Mouse (Mus musculus): ENCODE results near the gene Omp.
A peak's percentile ranks its signal among the peaks of the same experiment; 100 is the strongest.

The Omp gene

DNA sequence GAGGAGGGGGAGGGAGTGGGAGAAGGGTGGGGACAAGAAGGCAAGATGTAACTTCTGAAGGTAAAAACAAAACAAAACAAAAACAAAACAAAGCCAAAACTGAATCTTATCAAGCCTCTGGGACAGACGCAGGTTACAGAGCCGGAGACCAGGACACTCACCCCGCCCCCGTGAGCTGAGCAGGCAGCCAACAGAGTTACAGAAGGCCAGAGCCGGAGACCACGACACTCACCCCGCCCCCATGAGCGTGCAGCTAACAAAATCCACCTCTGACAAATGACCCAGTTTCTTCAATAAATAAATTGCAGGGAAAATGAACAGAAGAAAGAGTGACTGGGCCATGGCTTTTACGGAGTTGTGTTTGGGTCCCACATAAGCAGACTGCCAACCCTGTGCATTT is 6.1 kb downstream of the Omp start:
- DNase-seq: no peak

DNA sequence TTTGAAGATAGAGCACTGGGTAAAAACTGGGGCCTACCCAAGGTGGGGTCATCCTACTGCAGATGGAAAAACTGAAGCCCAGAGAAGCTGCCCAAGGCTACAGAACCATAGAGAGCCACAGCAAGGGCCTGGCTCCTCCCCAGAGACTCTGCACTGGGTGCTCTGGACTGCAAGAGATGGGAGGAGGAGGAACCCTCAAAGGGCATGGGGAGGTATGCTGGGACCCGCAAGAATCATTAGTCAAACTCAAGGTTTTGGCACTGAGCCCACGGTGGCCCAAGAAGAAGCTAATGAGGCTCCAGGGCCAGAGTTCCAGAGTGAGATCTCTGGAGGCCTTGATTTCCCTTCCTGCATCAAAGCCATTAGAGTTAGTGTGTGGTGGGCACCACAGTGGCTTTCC is 7.3 kb downstream of the Omp start:
- no peak for DNase-seq

DNA sequence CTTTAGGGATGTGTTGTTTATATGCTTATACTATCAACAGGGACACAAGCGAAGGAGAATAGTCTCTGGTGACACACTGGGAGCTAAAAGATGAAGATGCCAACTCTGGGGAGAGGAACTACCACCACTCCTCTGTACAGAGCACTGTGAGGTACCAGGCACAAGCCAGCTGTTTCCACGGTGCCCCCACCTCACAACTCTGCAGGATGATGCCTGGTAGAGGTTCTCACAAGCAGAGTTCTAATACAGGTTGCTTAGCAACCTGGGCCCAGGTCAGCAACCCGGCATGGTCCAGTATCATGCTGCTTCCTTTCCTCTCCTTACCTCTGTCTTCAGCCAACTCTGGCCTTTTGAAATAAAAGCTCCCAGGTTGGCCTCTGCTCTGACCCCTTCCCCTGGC is 7.7 kb downstream of the Omp start:
- DNase-seq: no peak

DNA sequence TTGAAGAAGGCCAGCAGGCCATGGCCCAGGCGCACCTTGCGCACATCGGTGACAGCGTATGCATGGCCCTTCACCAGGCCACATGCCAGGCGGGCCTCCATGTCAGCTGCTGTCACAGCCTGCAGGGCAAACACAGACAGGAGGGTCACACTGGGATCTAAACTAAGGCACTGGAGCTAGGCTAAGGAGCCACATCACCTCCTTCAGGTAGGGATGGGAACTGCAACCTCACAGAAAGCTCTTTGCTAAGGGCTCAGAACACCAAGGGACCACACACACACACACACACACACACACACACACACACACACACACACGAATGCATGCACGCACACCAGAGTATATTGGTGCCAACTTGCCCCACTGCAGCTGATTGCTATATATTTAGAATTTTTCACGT is 13.6 kb downstream of the Omp start:
- no peak for DNase-seq

DNA sequence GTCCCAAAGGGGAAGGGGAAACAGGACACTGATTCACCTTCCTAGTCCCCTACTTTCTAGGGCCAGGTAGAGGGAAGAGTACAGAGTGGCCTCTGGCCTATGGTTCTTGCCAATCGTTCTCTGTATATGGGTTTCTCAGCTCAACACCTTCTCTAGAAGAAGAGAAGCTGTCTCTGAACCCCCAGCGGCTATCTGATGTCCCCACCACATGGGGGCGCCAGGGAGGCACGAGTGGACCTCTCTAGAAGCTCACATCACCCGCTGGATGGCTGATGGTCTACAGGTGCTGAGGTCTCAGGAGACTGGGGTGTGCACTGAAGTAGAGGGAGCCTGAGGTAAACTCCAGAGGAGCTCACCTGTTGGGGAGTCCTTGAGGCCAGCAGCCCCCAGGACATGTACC is 19.8 kb downstream of the Omp start:
- peak; percentile 73 for DNase-seq

DNA sequence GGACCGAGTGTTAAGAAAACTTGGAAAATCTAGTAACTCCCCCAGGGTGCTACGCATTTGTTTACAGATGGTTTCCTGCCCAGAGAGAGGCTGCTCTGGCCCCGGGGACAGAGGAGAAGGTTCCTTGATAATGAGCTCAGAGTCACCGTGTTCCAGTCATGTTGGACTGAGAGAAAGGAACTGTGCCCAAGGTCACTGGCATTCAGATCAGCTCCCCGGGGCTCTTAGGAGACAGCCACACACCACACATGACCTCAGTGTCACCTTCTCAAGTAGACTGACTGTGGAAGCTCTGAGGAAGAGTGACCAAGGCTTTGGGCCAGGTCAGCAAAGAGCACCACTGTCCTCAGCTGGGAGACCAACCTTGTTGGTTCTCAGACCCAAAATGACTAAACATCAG is 20.6 kb downstream of the Omp start:
- no peak for DNase-seq

DNA sequence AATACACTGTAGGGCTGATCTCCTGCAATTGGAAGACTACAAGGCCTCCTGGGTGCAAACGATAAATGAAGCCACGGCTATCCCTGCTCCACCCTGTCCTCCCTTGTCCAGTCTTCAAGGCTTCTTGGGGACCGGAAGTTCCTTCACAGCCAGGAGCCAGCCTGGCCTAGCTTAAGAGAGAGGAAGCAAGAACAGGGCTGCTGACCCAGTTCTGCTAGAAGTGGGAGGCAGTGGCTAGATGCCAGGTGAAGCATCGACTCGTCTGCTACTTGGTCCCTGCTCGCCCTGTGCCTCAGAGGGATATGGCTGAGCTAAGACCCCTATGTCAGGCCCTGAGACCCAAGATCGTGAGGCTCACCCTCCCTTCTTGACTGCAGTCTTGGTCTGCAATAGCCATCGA is 23.6 kb downstream of the Omp start:
- DNase-seq: no peak

DNA sequence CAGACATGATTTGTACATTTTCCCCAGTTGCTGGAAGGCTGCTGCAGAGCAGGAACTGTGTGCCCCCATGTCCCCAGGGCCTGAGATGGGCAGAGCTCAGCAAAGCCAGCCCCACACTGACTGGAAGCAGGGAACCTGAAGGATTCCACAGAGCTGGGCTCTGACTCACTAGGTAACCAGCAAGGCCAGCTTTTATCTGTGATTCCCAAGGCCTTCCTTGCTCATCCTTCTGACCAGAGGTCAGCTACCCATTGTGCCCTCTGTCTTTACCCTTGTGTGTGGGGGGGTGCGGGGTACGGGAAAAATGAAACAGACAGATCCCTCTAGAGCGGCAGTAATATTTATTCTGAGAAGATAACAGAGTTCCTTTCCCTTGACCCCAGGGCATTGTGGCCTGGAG is 24.1 kb downstream of the Omp start:
- DNase-seq: no peak

DNA sequence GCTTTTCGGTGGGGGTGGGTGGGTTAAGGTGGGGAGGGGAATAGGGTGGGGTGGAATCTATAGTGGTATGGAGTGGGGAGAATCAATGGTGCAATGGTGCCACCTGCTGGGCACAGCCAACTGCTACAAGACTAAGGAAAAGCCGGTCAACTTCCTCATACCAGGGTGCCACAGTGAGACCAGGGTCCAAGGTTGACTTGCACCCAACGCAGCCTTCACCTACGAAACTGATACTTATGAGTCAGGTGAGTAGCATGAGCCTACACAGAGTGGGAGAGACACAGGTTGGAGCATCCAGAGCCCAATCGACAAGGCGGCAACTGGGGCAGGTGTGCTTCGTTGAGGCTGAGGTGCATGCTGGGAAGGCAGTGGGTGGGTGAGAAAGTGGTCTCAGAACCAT is 25.0 kb downstream of the Omp start:
- peak; percentile 71 for DNase-seq

DNA sequence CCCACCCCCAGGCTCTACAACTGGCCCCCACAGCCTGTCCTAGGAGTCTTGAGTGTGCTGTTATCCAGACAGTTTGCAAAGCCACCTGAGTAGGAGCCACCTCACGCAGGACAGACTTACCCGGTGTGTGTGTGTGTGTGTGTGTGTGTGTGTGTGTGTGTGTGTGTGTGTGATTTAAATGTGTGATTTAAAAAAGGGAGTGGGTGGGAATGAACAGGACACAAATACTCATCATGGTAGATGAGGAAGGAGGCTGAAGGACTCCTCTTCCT is 25.4 kb downstream of the Omp start:
- DNase-seq: no peak

DNA sequence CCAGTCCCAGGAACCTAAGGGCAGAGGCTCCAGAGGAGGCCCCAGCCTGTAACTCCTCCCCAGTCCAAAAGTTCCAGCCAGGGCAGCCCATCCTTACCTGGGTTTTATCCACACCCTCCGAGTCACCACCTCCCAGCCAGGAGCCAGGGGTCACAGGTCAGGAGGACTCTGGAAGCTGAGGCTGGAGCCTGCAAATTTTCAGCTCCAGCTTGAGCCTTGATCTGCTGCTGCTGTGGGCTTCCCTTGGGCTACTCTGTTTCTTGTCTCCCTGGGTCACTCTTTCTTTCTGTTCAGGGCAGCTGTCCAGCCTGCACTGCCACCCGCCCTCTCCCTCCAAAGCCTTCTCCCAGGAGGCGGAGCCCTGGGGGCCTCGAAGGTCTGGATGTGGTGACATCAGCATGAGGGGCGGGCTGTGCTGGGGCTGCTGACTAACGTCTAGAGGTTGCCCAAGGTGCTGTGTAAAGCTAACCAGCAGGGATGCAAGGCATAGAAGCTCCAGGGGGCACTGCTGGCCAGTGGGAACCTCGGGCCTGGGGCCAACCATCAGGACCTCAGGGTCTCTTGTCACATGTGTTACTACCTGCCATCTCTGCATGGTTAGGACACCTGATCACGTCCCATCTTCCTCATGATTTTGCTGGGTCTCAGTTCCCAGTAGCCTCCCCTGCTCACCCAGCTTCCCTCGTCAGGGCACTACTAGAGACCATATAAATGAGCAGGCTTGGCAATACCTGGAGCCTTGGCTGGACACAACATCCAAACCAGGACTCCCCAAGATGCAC is 25.9 kb downstream of the Omp start, which contains the start of gene Myo7a:
TSS of gene Myo7a (minus strand) at position 346 of the 782 bp plus-strand sequence.
- DNase-seq: peak; percentile 63

DNA sequence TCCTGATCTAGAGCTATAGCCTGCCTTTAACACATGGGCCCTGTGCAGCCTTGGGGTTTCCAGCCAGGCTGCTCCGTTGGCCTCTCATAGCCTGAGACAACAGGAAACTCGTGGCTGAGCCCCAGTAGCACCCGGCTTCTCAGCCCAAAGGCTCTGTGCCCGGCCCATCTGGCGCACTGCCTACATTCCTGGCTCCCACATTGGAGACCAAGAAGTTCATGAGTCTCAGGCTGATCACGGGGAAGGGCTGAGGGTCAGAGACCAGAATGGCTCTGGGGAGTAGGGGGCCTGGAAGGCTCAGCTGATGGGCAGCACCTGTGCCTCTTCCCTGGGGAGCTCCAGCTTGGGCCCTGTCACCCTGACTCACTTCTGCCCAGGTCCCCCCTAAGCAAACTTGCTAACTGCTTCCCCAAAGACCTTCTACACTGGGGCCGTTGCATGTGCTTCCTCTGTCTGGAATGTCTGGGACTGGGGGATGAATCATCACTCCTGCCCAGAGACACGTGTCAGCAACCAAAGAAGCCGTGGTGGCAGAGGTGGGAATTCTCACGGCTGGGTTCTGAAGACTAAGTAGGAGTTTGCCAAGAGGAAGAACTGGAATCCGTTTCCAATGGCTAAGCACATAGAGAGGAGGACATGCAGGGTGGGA is 28.2 kb downstream of the Omp start:
- no peak for DNase-seq

DNA sequence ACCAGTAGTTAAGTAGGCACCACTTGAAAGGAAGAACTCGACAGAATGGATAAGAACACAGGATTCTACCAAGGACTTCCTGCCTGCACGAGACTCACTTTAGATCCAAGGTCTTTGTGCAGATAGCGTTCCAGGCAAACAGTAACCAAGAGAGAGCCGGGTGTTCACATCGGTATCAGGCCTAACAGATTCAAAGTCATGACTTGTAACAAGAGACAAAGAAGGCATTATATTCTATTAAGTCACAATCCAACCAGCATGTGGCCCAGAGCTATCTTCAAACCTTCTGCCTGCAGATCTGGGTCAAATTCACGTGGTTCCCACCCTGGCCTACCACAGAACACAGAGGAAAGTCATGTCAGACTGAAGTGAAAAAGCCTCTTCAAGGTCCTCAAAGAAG is 30.6 kb downstream of the Omp start:
- no peak for DNase-seq

DNA sequence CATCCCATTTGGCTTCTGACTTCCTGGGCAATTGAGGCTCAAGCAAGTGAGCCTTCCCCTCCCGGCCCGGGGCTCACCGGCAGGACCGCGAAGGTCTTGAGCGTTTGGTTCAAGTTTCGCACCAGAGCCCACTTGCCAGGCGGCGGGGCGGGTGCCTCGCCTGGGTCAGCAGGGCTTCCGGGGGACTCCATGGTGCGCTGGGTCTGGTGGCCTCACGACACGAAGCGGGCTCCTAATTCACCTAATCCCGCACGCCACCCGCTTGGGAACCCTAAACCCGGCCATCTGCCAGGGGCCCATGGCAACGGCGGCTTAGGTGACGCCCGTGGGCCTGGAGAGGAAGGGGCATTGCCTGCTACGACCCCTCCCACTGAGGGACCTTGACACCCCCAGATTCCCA is 34.1 kb downstream of the Omp start:
- no peak for DNase-seq

DNA sequence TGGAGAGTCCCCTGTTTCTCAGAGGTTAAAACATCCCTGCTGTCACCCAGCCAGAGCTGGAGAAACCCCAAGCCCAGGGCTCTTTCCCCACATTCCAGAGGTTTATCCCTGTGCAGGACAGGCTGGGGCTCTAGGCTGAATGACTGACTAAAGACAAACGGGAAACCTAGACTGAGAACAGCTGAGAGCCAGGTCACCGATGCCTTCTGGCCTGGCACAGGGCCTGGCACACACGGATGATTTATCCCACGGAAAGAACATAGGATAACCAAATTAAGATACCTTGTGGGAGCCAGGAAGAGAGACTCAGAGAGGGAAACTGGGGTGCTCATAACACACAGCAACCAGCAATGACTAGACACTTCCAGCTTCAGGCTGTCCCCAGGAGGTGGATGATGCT is 35.5 kb downstream of the Omp start:
- DNase-seq: no peak

DNA sequence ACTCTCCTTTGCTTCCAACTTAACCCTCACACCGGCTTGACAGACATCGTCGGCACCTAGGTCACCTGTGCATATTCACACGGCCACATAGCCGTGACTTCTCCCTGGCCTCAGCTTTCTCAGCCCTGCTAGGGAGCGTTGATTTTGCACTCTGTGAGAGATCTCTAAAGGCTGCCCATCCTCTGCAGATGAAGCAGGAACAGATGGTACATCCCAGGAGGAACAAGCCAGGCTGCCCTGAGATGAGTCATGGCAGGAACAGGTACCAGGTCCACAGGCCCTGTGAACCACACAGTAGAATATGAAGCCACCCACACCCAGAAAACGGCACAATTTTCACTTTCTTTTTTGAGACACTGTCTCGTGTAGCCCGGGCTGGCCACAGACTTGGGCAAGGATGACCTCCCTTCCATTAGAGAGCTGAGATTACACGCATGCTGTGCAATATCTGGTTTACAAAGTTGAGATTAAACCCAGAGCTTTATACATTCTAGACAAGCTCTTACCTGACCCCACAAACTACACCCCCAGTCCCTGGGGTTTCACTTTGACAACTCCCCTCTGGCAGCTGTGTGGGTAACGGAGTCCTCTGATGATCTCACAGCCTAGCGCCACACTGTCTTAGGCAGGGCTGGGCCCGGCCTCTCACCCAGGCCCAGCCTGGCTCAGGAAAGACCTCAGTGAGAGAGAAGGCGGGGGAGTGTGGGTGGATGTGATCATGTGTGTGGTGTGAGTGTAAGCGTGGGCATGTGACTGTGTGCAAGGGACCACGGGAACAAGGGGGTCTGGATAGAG is 36.5 kb downstream of the Omp start:
- no peak for DNase-seq

DNA sequence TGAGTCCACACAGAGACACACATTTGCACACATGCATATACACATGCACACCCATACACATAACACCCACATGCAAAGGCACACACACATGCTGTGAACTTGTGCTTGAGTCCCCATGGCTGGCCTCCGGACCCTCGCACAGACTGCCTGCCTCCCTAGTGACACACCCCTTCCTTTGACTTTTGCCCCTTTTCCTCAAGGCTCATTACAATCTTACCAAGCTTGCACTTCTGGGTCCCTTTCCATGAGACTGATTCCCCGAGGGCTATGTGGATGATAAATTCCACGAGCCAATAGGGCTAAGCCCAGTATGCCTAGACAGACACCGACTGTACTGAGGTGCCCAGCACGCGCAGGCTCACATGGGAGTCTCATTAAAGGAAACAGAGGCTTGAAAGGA is 39.0 kb downstream of the Omp start:
- no peak for DNase-seq

DNA sequence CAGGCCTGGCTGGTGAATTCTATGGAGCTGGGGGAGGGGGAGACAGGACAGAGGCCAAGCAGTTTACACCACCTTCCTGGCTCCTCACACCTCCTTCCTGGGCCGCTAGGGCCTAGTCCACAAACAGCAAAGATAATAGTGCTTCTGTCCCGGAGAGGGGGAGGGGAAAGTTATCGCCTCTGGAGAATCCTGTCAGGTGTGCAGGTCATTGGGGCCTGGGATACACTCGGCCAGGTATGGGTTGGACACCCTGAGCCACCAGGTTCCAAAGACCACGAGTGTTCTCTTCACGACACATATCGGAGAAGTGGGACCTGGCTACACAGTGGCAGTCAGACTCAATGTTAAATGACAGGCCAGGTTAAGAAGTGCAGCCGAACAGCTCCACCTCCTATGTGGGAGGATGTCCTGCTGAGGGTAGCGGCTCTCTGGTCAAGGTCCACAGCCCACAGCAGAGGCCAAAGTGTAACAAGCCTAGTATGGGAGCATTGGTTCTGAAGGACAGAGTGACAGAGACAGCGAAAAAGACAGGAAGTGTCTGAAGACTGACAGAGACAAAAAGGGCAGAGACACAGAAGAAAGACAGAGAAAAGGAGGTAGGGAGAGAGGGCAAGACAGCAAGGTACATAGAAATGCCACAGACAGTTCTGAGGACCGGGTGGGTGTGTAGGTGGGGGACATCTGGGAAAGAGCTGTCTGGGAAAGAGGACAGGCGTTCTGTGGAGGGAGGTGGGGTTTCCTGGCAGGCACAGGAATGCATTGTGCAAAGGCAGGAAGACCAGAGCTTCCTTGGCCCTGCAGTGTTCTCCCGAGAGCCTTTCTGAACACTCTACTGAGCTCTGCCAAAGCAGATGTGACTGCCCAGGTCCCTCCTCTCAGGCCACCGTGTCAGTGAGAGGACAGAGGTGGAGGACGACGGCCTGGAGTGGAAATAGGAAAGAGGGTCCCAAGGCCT is 40.5 kb downstream of the Omp start:
- DNase-seq: peak; percentile 46

DNA sequence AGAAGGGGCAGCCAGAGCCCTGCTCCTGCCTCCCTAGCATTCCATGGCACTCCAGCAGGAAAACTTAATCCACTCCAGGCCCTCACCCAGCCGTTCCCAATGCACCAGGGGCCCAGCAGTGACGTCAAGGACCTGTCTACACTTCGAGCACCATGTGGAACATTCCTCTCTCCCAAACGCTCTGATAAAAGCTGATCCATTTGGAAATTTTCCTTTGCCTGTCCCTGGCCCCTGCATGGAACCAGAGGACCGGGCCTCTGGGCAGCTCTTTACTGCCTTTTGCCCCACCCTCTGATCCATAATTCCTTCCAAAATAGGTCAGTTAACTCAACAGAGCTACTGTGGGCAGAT is 41.4 kb downstream of the Omp start:
- DNase-seq: no peak

DNA sequence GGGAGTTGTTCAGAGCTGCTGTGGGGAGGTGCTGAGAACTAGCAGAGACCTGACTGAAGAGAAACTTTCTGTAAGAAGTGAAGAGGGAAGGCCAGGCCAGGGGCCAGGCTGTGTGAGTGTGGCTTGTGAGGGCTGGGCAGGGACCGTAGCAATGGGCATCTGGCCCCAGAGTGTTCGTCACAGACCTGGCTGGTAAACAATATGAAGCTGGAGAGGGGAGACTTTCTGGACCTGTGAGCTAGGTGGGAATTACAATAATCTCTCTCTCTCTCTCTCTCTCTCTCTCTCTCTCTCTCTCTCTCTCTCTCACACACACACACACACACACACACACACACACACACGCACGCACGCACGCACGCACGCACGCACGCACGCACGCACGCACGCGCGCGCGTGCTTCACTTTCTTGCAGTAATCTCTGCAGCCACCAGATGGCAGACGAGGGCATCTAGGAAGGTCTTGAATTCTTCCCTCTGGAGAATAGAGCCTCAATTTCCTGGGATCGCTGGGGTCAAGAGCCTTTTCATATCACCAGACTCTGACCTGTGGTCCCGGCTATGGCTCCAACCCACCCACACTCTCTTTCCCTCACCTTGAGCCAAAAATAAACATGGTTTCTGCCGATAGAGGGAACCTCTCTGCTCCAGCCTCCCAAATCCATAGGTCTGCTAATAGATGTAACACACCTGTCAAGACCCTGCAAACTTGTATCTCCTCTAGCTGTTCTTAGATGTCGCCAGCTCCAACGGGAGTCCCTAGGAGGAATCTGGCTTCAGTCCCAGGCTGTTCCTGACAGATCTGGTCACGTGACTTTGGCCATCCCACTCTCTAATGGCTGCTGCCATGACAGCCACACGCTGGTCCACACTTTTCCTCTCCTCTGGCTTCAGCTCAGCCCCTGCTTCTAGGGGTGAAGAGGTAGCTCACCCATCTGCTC is 42.0 kb downstream of the Omp start:
- peak; percentile 87 for DNase-seq

DNA sequence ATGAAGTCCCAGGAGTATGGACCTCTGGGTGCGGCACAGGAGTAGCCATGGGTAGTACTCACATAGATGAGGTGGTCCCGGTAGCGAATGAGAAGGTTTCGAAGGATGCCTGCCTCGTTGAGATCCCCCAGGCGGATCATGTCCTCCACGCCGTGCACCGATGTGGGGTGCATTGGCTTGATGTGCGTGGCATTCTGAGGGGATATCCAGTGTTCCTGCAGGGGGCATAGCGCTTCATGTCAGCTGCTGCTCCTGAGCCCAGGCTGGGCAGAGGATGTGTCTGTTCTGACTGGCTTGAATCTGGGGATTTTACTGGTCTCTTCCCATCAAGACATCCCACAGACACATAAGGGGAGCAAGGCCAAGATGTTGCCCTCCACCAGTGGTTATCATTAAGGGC is 42.8 kb downstream of the Omp start:
- DNase-seq: no peak

DNA sequence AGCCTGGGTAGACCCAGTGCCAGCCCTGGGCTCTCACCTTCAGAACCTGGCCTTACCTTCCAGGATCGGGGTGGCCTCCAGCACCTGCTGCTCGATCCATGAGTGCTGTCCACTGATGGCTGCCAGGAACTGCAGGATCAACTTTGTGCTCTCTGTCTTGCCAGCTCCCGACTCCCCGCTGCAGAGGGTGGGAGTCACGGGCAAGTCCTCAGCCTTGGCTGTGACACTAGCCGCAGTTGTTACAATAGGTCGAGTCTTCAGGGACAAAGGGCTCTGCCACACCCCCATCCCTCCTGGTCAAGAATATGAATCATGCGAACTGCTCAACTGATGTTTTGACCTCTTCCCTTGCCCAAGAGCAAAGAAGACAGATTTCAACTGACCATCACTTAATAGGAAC is 47.7 kb downstream of the Omp start:
- no peak for DNase-seq

All from liver (tissue).